Mouse (Mus musculus): Measurements from ENCODE around the gene Ppm1l.

Gene Ppm1l

GRCm38 (mm10) chr3:69606923-69607322 lies 290.3 kb downstream of the Ppm1l start:
- DNase-seq: no peak

DNA sequence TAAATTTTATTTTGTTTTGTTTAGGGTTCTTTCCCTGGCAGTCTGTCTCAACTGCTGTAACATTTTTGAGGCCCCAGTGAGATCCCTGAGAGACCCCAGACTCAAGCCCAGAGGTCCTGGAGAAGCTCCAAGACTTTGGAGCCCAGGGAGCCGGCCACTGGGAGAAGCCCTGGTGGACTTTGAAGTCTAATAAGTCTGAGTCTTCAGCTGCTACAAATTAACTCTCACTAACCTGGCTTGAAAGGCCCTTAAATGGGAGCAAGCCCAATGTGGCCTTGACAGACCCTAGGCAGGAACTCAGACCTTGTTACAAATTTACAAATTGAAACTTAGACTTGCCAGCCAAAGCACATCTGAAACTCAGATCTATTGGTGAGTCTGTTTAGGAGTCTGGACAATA lies 290.8 kb downstream of the Ppm1l start:
- no peak for DNase-seq

DNA sequence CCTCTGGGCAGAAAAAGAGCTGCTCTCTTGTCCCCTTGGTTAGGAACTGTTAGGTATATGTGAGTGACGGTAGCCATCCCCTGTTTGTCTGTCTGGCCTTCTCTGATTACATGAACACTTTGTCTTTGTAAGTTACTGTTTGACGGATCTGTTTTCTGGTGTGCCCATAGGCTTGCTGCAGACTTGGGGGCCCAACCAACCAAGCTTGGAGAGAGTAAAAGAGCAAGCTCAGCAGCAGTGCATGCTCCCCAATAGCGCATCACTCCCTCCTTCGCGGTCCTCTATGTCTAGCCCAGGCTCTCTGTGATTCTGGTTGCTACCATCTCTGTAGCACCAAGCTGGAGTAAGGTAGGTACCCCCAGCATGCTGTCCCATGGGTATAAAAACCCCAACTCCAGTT lies 291.2 kb downstream of the Ppm1l start:
- no peak for DNase-seq

Data from B cell, adult 2 months (primary cell).